Mouse (Mus musculus) MEL-GATA-1-ER (cell line): ENCODE measurements around the gene Oas1d.
"Not testable (repeated sequence)": the region's sequence is repeated elsewhere in the genome, so short reads cannot be mapped to it uniquely, and the experiment has no call there.

ENCODE experiments used
- DNase-seq: peaks from one replicate; pipeline ENCODE4 v3.0.0-alpha.2; 2012; ENCODE audit warnings: low read depth; ENCODE audit errors: extremely low read depth

Oas1d gene

GRCm38 (mm10) chr5:120900666-120901065 is 13.7 kb upstream of the Oas1d start:
- no peak for DNase-seq

- DNase-seq, result no peak
These were observed 12.3 kb upstream of the Oas1d start for GRCm38 (mm10) chr5:120902056-120902455.

- DNase-seq, result peak; percentile 16
These were observed 7.3 kb upstream of the Oas1d start, which contains the start of gene Oas1a for GRCm38 (mm10) chr5:120906791-120907733. TSS of gene Oas1a (minus strand) at chr5:120907521.

GRCm38 (mm10) chr5:120908196-120908920 is 6.0 kb upstream of the Oas1d start:
- no peak for DNase-seq

GRCm38 (mm10) chr5:120919156-120919935 is 5.0 kb downstream of the Oas1d start:
- not testable (repeated sequence) for DNase-seq

GRCm38 (mm10) chr5:120920296-120920695 is 6.0 kb downstream of the Oas1d start:
- DNase-seq, result no peak

- no peak for DNase-seq
These were observed 9.6 kb downstream of the Oas1d start for GRCm38 (mm10) chr5:120923969-120924368.

- DNase-seq, result not testable (repeated sequence)
These were observed 10.2 kb downstream of the Oas1d start for GRCm38 (mm10) chr5:120924520-120924919.

GRCm38 (mm10) chr5:120926311-120926710 is 12.0 kb downstream of the Oas1d start:
- not testable (repeated sequence) for DNase-seq

GRCm38 (mm10) chr5:120927036-120927435 is 12.7 kb downstream of the Oas1d start:
- DNase-seq, result no peak

GRCm38 (mm10) chr5:120933966-120934365 is 19.6 kb downstream of the Oas1d start:
- no peak for DNase-seq

- DNase-seq, result no peak
These were observed 23.5 kb downstream of the Oas1d start for GRCm38 (mm10) chr5:120937841-120938240.

- DNase-seq, result peak; percentile 84
These were observed 24.2 kb downstream of the Oas1d start for GRCm38 (mm10) chr5:120938586-120938985.

- DNase-seq, result no peak
These were observed 27.7 kb downstream of the Oas1d start for GRCm38 (mm10) chr5:120942076-120942475.

GRCm38 (mm10) chr5:120952242-120952770 is 38.0 kb downstream of the Oas1d start:
- DNase-seq, result no peak

- peak; percentile 20 for DNase-seq
These were observed 39.6 kb downstream of the Oas1d start for GRCm38 (mm10) chr5:120953974-120954373.

- DNase-seq, result no peak
These were observed 46.7 kb downstream of the Oas1d start for GRCm38 (mm10) chr5:120961004-120961403.

GRCm38 (mm10) chr5:120966156-120966555 is 51.8 kb downstream of the Oas1d start:
- no peak for DNase-seq

- no peak for DNase-seq
These were observed 52.6 kb downstream of the Oas1d start for GRCm38 (mm10) chr5:120966894-120967293.

- no peak for DNase-seq
These were observed 53.2 kb downstream of the Oas1d start for GRCm38 (mm10) chr5:120967355-120968133.
